Mouse (Mus musculus): Measurements from ENCODE around the gene Anln. TPM values are rescaled to one million over a fixed set of nuclear protein-coding genes. Genes with fewer than 3 reads are reported as not detected.
A peak's percentile ranks its signal among the peaks of the same experiment; 100 is the strongest.

Anln gene
- polyA plus RNA-seq, 1 experiment from 2014 or later = 57.4 TPM

GRCm38 (mm10) chr9:22399021-22399420 is 10.0 kb upstream of the Anln start:
- ATAC-seq (ENCODE audit: borderline replicate concordance, extremely low read depth, low FRiP score, low TSS enrichment) = no peak
- no peaks in the 10 kb centered on the region for H3K4me1 ChIP-seq
- no peak overlapping the region for H3K9ac ChIP-seq
- no peaks in the 10 kb centered on the region for H3K36me3 ChIP-seq
- WGBS = 43% methylated on average over 4 of the region's 4 CpGs
- no peaks in the 10 kb centered on the region for H3K9me3 ChIP-seq
- no peaks in the 10 kb centered on the region for H3K27me3 ChIP-seq
- no peak overlapping the region for H3K4me2 ChIP-seq
- H3K27ac ChIP-seq = no peak overlapping the region
- H3K4me3 ChIP-seq = no peak overlapping the region

- ATAC-seq (ENCODE audit: borderline replicate concordance, extremely low read depth, low FRiP score, low TSS enrichment) = no peak
- no peak overlapping the region for H3K27ac ChIP-seq
- H3K4me2 ChIP-seq = no peak overlapping the region
- H3K9me3 ChIP-seq = no peaks in the 10 kb centered on the region
- H3K36me3 ChIP-seq = no peaks in the 10 kb centered on the region
- no peaks in the 10 kb centered on the region for H3K4me1 ChIP-seq
- no peak overlapping the region for H3K9ac ChIP-seq
- H3K27me3 ChIP-seq = no peaks in the 10 kb centered on the region
- WGBS = 69% methylated on average over 2 of the region's 2 CpGs
- H3K4me3 ChIP-seq = no peak overlapping the region
Measured at GRCm38 (mm10) chr9:22394725-22395124, 5.7 kb upstream of the Anln start.

- H3K4me3 ChIP-seq = no peak overlapping the region
- no peak overlapping the region for H3K4me2 ChIP-seq
- H3K9me3 ChIP-seq = no peaks in the 10 kb centered on the region
- no peak overlapping the region for H3K9ac ChIP-seq
- ATAC-seq (ENCODE audit: borderline replicate concordance, extremely low read depth, low FRiP score, low TSS enrichment) = no peak
- no peaks in the 10 kb centered on the region for H3K27me3 ChIP-seq
- H3K27ac ChIP-seq = no peak overlapping the region
- 79% methylated on average over 5 of the region's 5 CpGs for WGBS
- H3K4me1 ChIP-seq = peaks cover 20% of the 10 kb centered on the region
- H3K36me3 ChIP-seq = no peaks in the 10 kb centered on the region
Measured at GRCm38 (mm10) chr9:22390390-22390789, 1.4 kb upstream of the Anln start.

- WGBS = 62% methylated on average over 6 of the region's 6 CpGs
- ATAC-seq (ENCODE audit: borderline replicate concordance, extremely low read depth, low FRiP score, low TSS enrichment) = no peak
- Histone ChIP-seq H3K27ac (peak overlapping the region; percentile 87; the same call in 1 of the 2 replicates), H3K4me1 (peaks cover 20% of the 10 kb centered on the region), H3K4me2 (peak overlapping the region; percentile 86), H3K9ac (peak overlapping the region; percentile 84), H3K4me3 (peak overlapping the region; percentile 78), H3K36me3 (no peaks in the 10 kb centered on the region), H3K27me3 (no peaks in the 10 kb centered on the region), H3K9me3 (no peaks in the 10 kb centered on the region)
Measured at GRCm38 (mm10) chr9:22389736-22390245, 803 bp upstream of the Anln start.

- H3K27ac ChIP-seq = peak overlapping the region; percentile 87
- H3K27me3 ChIP-seq = no peaks in the 10 kb centered on the region
- under 1% methylated on average over 40 of the region's 41 CpGs for WGBS
- H3K4me2 ChIP-seq = peak overlapping the region; percentile 86
- no peaks in the 10 kb centered on the region for H3K9me3 ChIP-seq
- H3K36me3 ChIP-seq = 0 out of 2 replicates have a peak, but pooled peaks cover under 1% of the 10 kb centered on the region
- H3K4me3 ChIP-seq = peak overlapping the region; percentile 78
- peak; percentile 79 for ATAC-seq (ENCODE audit: borderline replicate concordance, extremely low read depth, low FRiP score, low TSS enrichment)
- H3K4me1 ChIP-seq = peaks cover 20% of the 10 kb centered on the region
- peak overlapping the region; percentile 84 for H3K9ac ChIP-seq
Measured at GRCm38 (mm10) chr9:22388401-22388980, 497 bp downstream of the Anln start.

- Histone ChIP-seq H3K27ac (peak overlapping the region; percentile 87), H3K9me3 (no peaks in the 10 kb centered on the region), H3K9ac (peak overlapping the region; percentile 84), H3K27me3 (no peaks in the 10 kb centered on the region), H3K4me2 (peak overlapping the region; percentile 86), H3K4me1 (peaks cover 20% of the 10 kb centered on the region), H3K36me3 (0 out of 2 replicates have a peak, but pooled peaks cover 5% of the 10 kb centered on the region), H3K4me3 (peak overlapping the region; percentile 78)
- WGBS = 13% methylated on average over 6 of the region's 6 CpGs
- ATAC-seq (ENCODE audit: borderline replicate concordance, extremely low read depth, low FRiP score, low TSS enrichment) = no peak
Measured at GRCm38 (mm10) chr9:22387901-22388300, 1.1 kb downstream of the Anln start.

GRCm38 (mm10) chr9:22385890-22386289 is 3.1 kb downstream of the Anln start:
- no peaks in the 10 kb centered on the region for H3K9me3 ChIP-seq
- no peak overlapping the region for H3K27ac ChIP-seq
- H3K4me1 ChIP-seq = peaks cover 20% of the 10 kb centered on the region
- no peaks in the 10 kb centered on the region for H3K27me3 ChIP-seq
- H3K4me3 ChIP-seq = no peak overlapping the region
- H3K4me2 ChIP-seq = no peak overlapping the region
- H3K9ac ChIP-seq = no peak overlapping the region
- ATAC-seq (ENCODE audit: borderline replicate concordance, extremely low read depth, low FRiP score, low TSS enrichment) = no peak
- WGBS = 73% methylated on average over 2 of the region's 2 CpGs
- H3K36me3 ChIP-seq = peaks cover 23% of the 10 kb centered on the region

GRCm38 (mm10) chr9:22376086-22376485 is 12.9 kb downstream of the Anln start:
- H3K27me3 ChIP-seq = no peaks in the 10 kb centered on the region
- no peak overlapping the region for H3K27ac ChIP-seq
- no peak overlapping the region for H3K9ac ChIP-seq
- 92% methylated on average over 5 of the region's 5 CpGs for WGBS
- H3K4me2 ChIP-seq = no peak overlapping the region
- no peak overlapping the region for H3K4me3 ChIP-seq
- no peaks in the 10 kb centered on the region for H3K9me3 ChIP-seq
- no peak for ATAC-seq (ENCODE audit: borderline replicate concordance, extremely low read depth, low FRiP score, low TSS enrichment)
- H3K4me1 ChIP-seq = no peaks in the 10 kb centered on the region
- peaks cover 82% of the 10 kb centered on the region for H3K36me3 ChIP-seq

GRCm38 (mm10) chr9:22372760-22373159 is 16.2 kb downstream of the Anln start:
- Histone ChIP-seq H3K27ac (no peak overlapping the region), H3K4me1 (no peaks in the 10 kb centered on the region), H3K4me2 (no peak overlapping the region), H3K9ac (no peak overlapping the region), H3K9me3 (no peaks in the 10 kb centered on the region), H3K36me3 (peaks cover 84% of the 10 kb centered on the region), H3K4me3 (no peak overlapping the region), H3K27me3 (no peaks in the 10 kb centered on the region)
- no peak for ATAC-seq (ENCODE audit: borderline replicate concordance, extremely low read depth, low FRiP score, low TSS enrichment)
- 96% methylated on average over 4 of the region's 4 CpGs for WGBS

GRCm38 (mm10) chr9:22368030-22368429 is 21.0 kb downstream of the Anln start:
- Histone ChIP-seq H3K27ac (no peak overlapping the region), H3K9me3 (no peaks in the 10 kb centered on the region), H3K36me3 (peaks cover 84% of the 10 kb centered on the region), H3K4me1 (no peaks in the 10 kb centered on the region), H3K27me3 (no peaks in the 10 kb centered on the region), H3K4me2 (no peak overlapping the region), H3K4me3 (no peak overlapping the region), H3K9ac (no peak overlapping the region)
- WGBS = 63% methylated on average over 6 of the region's 6 CpGs
- no peak for ATAC-seq (ENCODE audit: borderline replicate concordance, extremely low read depth, low FRiP score, low TSS enrichment)

GRCm38 (mm10) chr9:22366621-22367020 is 22.4 kb downstream of the Anln start:
- H3K4me1 ChIP-seq = no peaks in the 10 kb centered on the region
- no peaks in the 10 kb centered on the region for H3K9me3 ChIP-seq
- no peak overlapping the region for H3K4me3 ChIP-seq
- H3K27ac ChIP-seq = no peak overlapping the region
- WGBS = 94% methylated on average over 10 of the region's 10 CpGs
- no peak for ATAC-seq (ENCODE audit: borderline replicate concordance, extremely low read depth, low FRiP score, low TSS enrichment)
- no peaks in the 10 kb centered on the region for H3K27me3 ChIP-seq
- no peak overlapping the region for H3K9ac ChIP-seq
- no peak overlapping the region for H3K4me2 ChIP-seq
- peaks cover 83% of the 10 kb centered on the region for H3K36me3 ChIP-seq

GRCm38 (mm10) chr9:22366221-22366620 is 22.8 kb downstream of the Anln start:
- Histone ChIP-seq H3K4me3 (no peak overlapping the region), H3K9ac (no peak overlapping the region), H3K27me3 (no peaks in the 10 kb centered on the region), H3K9me3 (no peaks in the 10 kb centered on the region), H3K36me3 (peaks cover 83% of the 10 kb centered on the region), H3K4me2 (no peak overlapping the region), H3K4me1 (no peaks in the 10 kb centered on the region), H3K27ac (no peak overlapping the region)
- WGBS = 88% methylated on average over 2 of the region's 2 CpGs
- ATAC-seq (ENCODE audit: borderline replicate concordance, extremely low read depth, low FRiP score, low TSS enrichment) = no peak

Measured in lung, embryonic 15.5 days (tissue).